Mouse (Mus musculus) lung, postnatal 25 days (tissue): ENCODE data around the gene Omt2b.
"Not testable (repeated sequence)": the region's sequence is repeated elsewhere in the genome, so short reads cannot be mapped to it uniquely, and the experiment has no call there.

Experiments
- DNase-seq: peaks from one replicate; pipeline ENCODE4 v3.0.0; 2022; ENCODE audit warnings: low spot score

Gene Omt2b

DNA sequence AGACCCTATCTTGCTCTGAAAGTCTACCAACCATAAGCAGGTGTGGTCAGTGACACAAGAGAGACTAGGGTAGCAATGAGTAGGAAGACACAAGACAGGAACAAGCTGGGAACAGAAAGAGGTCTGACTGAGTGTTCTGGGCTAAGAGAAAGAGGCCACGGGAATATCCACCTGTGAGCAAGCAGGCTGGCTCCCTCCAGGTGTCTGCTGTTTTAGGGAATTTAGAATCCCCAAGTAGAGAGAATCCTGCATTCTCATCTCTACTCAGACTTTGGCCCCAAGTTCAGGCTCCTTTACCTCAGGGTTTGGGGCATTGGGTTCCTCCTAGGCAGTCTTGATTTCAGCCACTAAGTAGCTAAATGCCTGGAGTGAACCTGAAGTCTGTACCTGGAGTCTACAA, at the start of gene Omt2b:
Gene Omt2b, plus strand, starts transcription at position 301 of the 400 bp plus-strand sequence.
- not testable (repeated sequence) for DNase-seq

DNA sequence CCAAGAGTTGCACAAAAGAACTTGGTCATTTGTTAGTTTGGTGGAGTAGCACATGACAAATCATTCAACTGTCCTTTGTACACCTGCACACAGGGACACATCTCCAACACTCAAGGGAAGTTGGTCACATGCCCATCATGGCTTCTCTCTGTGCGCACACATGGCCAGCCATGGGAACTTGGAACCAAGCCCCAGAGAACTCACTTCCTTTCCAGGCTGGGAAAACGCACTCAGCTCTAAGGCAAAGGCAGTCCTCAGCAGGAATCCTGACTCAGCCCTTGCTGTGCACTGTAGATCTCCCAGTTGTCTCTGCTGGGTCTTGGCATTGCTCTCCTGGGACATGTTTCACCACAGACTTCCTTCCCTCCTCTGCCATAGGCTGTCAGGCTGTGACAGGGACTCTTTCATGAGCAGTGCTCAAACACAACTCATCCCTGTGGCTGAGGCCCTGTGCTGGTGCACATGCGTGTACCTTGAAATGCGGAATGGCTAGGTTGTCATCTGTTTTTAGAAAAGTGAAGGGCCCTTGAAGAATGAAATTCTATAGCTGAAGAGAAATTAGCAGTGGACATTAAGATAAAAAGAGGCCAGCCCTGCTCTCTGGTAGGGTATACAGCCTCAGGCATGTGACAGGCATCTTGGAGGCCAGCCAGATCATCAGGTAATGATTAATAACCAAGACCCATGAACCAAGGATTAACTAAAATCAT, 45.2 kb upstream of the Omt2b start:
- DNase-seq = not testable (repeated sequence)

DNA sequence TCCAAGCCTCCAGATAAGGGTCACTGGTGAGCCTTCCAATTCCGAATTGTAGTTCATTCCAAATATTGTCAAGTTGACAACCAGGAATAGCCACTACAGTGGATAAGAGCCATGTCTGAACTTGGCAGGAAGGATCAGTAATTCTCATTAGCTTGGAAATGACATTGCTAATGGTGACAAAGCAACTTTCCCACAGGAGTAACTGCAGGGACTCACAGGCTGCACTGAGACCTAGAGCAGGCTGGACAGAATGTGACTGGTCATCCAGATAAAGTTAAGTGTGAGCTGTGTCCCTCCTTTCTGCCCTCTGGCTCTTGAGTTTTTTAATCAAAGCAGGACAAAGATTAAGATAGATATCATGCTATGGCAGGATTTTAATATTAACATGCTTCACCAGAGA, 38.3 kb upstream of the Omt2b start:
- DNase-seq = not testable (repeated sequence)

DNA sequence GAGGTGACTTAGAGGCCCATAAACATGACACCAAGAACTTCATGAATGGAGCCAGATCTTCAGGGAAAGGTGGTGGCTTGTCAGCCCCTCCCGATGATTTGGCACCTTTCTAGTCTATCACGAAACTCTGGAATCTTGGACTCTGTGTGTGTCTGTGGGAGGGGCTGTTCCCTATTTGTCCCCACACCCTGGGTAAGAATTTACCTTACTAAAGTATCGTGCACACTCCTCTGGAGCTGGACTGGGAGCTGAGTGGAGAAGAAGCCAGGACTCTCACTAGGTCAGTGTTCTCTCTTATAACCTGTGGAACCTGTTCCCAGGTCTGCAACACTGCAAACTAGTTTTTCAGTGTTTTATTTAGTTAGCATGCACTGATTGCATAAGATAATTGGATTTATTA, 37.7 kb upstream of the Omt2b start, which contains the start of gene Gm10639:
Gene Gm10639, plus strand, starts transcription at position 201 of the 400 bp plus-strand sequence.
- DNase-seq = peak; percentile 4

DNA sequence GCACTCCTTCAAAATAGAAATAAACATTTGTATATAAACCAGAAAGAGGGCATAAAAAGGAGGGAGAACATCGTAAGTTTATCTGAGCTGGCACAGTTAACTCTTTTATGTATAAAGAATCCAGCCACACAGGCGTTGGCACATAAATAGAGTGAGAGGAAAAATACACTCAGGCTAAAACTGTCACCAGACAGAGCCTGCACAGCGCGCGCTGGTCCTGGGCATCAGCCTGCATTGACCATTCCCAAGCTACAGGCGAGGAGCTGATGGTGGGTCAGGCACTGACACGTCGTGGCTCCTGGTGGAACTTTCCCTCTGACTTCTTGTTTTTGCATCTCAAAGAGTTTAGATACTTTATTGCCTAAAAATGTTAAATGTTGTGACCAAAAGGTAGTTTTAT, 34.9 kb upstream of the Omt2b start:
- DNase-seq = not testable (repeated sequence)

DNA sequence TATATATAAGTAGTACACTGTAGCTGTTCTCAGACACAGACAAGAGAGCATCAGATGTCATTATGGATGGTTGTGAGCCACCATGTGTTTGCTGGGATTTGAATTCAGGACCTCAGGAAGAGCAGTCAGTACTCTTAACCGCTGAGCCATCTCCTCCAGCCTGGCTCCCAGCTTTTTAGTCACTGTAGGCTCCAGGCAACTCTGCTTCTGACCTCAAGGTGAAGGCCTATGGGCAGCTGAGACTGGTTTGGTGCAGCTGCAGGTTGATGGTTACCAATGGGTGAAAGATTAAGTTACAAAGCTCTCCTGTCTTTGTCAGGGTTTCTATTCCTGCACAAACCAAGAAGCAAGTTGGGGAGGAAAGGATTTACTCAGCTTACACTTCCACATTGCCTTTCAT, 33.7 kb upstream of the Omt2b start:
- DNase-seq = not testable (repeated sequence)

DNA sequence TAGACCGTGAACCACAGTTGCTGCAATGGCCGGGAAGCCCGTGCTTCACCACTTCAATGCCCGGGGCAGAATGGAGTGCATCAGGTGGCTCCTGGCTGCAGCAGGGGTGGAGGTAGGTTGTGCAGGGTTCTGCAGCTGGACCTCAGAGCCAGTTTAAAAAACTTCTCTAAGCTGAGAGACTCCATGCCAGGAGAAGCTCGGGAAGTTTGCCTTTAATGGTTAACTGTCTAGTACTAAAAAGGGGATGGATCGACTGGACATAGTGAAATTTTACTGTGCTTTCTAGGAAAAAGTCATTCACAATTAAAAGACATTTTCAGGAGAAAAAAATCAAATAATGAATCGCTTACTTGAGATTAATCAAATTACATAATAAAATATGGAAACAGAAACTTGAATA, 32.6 kb upstream of the Omt2b start:
- DNase-seq = not testable (repeated sequence)

DNA sequence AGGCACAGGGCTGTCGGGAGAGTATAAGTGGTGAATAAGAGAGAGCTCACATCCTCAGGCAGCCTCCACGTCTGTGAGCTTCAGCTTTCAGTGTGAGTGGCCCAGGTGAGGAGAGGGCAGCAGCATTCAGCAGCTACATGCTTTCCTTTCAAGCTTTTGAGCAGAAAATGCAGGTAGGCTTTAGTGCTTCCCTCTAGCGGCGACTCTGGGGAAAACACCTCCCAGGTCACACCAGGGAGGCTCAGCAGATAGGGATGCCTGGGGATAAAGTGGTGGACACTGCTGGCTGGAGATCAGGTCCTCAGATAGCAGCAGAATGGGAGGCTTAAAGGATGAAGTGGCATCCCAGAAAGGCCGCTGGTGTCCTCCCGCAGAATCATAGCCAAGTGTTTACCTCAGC, 31.3 kb upstream of the Omt2b start:
- peak; percentile 15 for DNase-seq

DNA sequence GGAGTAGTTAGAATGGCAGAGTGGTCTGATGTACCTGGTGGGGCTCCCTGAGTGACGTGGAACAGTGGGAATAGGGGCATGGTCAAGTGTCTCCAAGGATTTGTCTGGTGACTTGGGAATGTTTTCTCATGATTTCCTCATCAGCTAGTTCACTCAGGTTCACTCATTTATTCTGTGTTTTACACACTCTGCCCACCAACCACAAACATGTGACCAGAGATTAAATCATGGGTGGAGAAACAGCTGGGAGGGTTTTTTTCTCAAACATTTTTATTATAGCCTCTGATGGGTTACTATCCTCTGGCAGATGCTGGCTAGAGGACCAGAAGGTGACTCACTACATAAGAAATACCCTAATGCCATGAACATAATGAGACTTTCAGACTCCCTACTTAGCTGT, 29.2 kb upstream of the Omt2b start:
- DNase-seq = no peak

DNA sequence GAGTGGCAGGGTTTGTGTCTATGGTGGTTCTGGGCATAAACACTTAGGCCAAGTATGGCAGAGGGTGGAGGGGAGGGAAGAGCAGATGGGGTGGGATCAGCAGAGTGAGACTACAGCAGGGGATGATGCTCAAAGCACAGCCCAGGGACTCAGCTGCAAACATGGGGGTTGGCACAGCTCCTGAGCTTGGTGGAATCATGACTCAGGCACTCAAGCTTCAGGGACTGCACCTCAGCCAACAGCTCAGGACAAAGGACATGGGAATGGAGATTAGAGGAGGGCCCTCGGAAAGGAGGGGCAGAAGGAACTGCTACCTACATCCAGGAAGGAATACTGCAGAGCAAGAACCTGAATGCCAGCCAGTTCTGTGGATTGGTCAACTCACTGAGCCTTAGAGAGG, 28.2 kb upstream of the Omt2b start:
- peak; percentile 2 for DNase-seq

DNA sequence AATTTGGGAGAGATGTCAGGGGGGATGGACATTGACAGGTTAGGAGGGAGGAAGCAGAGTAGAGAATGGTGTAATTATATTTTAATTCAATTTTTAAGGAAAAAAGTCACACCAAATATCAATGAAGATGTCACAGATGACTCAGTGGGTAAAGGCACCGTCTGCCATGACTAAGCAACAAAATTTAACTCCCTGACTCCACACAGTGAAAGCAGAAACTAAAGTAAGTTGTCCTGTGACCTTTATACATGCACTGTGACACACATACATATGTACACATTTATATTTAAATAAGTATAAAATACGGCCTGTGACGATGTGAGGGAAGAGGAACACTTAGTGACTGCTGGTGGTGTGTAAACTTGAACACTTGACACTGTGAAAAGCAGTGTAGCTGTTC, 19.3 kb upstream of the Omt2b start:
- DNase-seq = not testable (repeated sequence)

DNA sequence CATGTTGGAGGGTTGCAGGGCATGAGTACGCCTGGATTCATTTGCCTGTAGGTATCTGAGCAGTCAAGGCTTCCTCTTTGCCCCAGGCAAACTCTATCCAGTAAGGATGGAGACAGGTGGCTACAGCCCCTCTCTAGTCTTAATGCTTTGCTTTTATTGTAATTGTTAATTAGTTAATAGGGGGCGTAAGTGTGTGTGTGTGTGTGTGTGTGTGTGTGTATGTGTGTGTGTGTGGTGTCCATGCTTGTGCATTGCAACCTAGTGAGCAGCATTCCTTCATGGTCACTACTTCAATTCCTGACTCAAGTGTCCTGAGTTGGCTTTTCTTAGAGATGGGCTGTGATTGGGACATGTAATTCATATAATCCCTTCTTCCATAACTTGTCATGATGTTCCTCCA, 12.7 kb upstream of the Omt2b start, which contains the start of gene Omt2a:
Gene Omt2a, minus strand, starts transcription at position 101 of the 400 bp plus-strand sequence.
- no peak for DNase-seq

DNA sequence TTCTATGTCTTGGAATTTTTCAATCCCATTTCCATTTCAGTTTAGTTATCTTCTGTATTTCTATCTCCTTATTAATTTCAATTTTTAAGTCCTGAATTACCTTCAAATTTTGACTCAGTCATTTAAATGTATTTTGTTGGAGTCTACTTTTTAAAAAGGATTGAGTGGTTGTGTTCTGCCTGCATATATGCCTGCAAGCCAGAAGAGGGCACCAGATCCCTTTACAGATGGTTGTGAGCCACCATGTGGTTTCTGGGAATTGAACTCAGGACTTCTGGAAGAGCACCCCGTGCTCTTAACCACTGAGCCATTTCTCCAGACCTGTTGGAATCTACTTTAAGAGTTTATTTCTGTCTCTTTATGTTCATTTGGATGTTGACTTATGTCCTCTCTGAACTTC, 7.9 kb upstream of the Omt2b start:
- no peak for DNase-seq

DNA sequence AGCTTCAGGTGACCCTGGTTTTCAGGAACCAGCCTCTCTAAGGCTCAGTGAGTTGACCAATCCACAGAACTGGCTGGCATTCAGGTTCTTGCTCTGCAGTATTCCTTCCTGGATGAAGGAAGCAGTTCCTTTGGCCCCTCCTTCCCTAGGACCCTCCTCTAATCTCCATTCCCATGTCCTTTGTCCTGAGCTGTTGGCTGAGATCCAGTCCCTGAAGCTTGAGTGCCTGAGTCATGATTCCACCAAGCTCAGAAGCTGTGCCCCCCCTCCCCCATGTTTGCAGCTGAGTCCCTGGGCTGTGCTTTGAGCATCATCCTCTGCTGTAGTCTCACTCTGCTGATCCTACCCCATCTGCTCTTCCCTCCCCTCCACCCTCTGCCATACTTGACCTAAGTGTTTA, 9.7 kb downstream of the Omt2b start:
- not testable (repeated sequence) for DNase-seq

DNA sequence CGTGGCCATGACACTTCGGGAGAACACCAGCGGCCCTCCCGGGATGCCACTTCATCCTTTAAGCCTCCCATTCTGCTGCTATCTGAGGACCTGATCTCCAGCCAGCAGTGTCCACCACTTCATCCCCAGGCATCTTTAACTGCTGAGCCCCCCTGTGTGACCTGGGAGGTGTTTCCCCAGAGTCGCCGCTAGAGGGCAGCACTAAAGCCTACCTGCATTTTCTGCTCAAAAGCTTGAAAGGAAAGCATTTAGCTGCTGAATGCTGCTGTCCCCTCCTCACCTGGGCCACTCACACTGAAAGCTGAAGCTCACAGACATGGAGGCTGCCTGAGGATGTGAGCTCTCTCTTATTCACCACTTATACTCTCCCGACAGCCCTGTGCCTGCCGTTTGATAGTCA, 12.9 kb downstream of the Omt2b start:
- DNase-seq = not testable (repeated sequence)

DNA sequence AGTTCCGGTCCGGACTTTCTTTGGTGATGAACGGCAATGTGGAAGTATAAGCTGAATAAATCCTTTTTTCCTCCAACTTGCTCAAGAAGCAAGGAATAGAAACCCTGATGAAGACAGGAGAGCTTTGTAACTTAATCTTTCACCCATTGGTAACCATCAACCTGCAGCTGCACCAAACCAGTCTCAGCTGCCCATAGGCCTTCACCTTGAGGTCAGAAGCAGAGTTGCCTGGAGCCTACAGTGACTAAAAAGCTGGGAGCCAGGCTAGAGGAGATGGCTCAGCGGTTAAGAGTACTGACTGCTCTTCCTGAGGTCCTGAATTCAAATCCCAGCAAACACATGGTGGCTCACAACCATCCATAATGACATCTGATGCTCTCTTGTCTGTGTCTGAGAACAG, 15.1 kb downstream of the Omt2b start:
- DNase-seq = not testable (repeated sequence)

DNA sequence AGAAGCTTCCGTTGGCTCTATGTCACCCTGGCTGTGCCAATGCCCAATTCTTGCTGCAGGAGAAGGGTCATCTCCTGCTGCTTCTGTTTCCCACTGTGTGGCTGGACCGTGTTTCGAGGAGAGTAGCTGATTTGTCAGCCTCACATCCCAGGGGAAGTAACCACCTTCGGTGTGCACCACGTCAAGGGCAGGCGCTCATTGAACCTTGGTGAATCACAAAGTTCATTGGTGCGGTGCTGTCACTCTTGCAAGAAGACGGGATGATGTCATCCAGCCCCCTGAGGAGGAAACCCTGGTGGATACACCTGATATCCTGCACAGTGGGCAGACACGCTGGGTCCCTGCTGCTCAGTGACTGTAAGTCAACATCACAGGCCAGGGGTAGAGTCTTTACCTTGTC, 15.7 kb downstream of the Omt2b start:
- DNase-seq = not testable (repeated sequence)

DNA sequence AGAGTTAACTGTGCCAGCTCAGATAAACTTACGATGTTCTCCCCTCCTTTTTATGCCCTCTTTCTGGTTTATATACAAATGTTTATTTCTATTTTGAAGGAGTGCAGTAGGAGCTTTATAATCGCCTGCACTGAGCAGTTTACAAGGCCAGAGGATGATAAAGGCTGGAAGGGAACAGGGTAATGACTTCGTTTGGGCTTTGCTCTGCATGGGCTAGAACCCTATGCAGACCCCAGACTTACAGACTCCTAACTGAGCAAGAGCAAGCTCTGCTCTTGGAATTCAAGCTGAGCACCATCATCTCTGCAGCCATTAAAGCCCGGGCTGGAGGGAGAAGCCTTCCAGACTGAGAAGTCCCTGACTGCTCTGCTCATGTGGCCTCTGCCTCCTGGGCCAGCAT, 17.8 kb downstream of the Omt2b start:
- DNase-seq = not testable (repeated sequence)

DNA sequence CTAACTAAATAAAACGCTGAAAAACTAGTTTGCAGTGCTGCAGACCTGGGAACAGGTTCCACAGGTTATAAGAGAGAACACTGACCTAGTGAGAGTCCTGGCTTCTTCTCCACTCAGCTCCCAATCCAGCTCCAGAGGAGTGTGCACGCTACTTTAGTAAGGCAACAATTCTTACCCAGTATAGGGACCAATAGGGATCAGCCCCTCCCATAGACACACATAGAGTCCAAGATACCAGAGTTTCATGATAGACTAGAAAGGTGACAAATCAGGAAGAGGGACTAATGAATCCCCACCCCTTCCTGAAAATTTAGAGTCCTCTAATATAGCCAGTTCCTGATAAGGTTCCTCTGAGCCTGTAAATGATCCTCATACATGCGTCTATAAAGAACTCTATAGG, 19.6 kb downstream of the Omt2b start:
- DNase-seq = peak; percentile 5

DNA sequence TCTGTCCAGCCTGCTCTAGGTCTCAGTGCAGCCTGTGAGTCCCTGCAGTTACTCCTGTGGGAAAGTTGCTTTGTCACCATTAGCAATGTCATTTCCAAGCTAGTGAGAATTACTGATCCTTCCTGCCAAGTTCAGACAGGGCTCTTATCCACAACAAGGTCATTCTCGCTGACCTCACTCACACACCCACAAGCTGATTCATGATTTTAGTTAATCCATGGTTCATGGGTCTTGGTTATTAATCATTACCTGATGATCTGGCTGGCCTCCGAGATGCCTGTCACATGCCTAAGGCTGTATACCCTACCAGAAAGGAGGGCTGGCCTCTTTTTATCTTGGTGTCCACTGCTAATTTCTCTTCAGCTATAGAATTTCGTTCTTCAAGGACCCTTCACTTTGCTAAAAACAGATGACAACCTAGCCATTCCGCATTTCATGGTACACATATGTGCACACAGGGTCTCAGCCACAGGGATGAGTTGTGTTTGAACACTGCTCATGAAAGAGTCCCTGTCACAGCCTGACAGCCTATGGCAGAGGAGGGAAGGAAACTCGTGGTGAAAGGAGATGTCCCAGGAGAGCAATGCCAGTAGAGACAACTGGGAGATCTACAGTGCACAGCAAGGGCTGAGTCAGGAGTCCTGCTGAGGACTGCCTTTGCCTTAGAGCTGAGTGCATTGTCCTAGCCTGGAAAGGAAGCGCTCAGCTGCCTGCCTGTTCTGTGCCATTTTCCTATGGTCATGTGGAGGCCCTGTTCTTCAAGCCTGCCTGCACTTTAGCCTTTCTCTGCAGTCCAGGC, 21.0 kb downstream of the Omt2b start:
- not testable (repeated sequence) for DNase-seq

DNA sequence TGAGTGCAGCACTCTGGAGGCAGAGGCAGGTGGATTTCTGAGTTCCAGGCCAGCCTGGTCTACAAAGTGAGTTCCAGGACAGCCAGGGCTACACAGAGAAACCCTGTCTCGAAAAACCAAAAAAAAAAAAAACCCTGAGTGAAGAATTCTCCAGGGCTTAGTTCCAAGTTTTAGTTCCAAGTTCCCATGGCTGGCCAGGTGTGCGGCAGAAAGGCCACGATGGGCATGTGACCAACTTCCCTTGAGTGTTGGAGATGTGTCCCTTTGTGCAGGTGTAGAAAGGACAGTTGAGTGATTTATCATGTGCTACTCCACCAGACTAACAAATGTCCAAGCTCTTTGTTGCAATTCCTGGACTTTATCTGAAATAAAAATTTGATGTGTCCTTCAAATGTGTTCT, 21.8 kb downstream of the Omt2b start:
- DNase-seq = not testable (repeated sequence)

DNA sequence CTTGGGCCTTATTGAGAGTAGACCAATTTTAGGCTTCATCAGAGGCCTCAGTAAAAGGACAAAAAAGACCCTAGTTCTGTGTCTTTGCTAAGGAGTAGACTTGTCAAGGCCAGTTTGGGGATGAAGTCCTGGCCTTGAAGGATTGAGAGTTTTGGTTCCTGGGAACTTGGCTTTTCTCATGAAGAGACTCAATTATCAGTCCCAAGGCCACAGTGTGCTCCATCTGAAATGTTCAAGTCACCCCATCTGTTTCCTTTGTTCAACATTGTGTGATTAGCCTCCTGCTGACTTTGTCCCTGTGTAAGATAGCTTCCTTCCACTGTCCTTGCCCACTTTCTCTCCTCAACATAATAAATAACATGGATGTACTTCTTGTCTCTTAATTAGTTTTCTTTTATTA, 22.6 kb downstream of the Omt2b start:
- not testable (repeated sequence) for DNase-seq

DNA sequence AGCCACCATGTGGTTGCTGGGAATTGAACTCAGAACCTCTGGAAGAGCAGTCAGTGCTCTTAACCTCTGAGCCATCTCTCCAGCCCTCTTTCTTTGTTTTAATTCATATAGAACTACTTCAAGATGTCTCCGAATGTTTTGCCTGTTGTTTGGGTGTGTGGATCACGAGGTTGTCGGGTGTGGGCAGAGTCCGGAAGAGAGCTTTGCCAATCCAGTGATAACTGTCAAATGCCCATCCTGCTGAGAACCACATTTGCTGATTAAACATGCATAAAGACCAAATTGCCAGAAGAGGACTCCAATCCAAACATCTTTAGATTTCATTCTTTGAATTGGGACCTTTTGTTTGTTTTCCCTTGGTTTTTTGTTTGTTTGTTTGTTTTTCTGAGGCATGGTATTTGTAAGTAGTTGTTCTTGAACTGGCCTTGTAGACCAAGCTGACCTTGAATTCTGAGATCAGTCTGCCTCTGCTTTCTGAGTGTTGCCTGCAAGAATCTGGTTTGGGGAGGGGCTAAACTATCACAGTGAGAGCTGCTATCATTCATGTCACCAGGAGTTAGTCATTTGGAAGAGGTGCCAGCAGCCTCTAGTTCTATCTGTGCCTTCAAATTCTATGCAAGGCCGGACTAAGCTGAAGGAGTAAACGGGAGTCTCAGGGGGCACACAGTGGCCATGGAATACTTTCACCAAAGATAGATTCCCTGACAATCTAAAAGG, 24.3 kb downstream of the Omt2b start:
- no peak for DNase-seq
